Mouse (Mus musculus) gastrocnemius, postnatal 4 days (tissue): ENCODE measurements around the gene Pknox1. TPM values are rescaled to one million over a fixed set of nuclear protein-coding genes. Genes with fewer than 3 reads are reported as not detected.
"Not testable (repeated sequence)": the region's sequence is repeated elsewhere in the genome, so short reads cannot be mapped to it uniquely, and the experiment has no call there.

Experiments
- DNase-seq, 2 experiments: peaks; one replicate each; pipeline ENCODE4 v3.0.0; 2021 to 2022; ENCODE audit warnings: low spot score in 2 of 2, mixed read lengths in 2 of 2
- total RNA-seq, 2 experiments: library from RNA; stranded (reverse); gene quantifications; 2 replicates each; pipeline ENCODE4 v1.2.3; 2021

Gene Pknox1
- total RNA-seq, 2 experiments from 2014 or later = 22.5 to 28.9 TPM

- no peak for DNase-seq
These were observed 26.3 kb downstream of the Pknox1 start for GRCm38 (mm10) chr17:31590846-31591245.

GRCm38 (mm10) chr17:31594590-31594989 lies 30.1 kb downstream of the Pknox1 start:
- DNase-seq = no peak

DNA sequence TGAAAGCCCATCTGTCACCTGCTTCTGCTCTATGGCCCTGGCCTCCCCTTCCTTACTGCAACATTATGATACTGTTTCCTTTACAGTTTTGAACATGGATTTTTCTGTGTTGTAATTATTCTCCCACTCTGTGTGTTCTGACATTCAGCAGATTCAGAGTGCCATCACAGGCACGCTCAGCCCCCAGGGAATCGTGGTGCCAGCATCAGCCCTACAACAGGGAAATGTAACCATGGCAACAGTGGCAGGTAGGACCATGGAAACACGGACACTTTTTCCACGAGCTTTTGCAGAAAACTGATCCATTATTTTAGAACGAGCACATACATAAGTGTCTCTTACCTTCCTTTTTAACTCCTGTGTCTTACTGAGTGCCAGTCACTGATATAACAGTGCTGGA lies 30.5 kb downstream of the Pknox1 start:
- no peak for DNase-seq

GRCm38 (mm10) chr17:31597957-31598356 lies 33.4 kb downstream of the Pknox1 start:
- no peak for DNase-seq

DNA sequence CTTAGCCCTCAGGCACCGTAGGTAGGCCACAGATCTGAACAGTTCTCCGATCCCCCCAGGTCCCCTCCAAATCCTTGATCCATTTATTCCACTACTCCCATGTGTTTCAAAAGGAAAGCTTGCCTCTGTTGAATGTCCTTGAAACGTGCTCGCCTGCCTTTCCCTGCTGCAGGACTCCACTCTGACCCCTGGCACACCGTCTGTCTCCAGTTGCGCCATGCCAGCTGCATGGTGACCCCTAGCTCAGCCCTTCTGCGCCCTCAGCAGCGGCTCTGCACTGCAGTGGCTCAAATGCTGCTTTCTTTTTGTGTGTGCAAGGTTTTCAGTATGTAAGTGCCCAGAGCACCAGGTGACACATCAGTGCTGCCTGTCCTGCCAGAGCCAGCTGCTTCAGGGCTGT lies 34.1 kb downstream of the Pknox1 start:
- no peak for DNase-seq

- no peak for DNase-seq
These were observed 41.9 kb downstream of the Pknox1 start for GRCm38 (mm10) chr17:31606424-31606823.

DNA sequence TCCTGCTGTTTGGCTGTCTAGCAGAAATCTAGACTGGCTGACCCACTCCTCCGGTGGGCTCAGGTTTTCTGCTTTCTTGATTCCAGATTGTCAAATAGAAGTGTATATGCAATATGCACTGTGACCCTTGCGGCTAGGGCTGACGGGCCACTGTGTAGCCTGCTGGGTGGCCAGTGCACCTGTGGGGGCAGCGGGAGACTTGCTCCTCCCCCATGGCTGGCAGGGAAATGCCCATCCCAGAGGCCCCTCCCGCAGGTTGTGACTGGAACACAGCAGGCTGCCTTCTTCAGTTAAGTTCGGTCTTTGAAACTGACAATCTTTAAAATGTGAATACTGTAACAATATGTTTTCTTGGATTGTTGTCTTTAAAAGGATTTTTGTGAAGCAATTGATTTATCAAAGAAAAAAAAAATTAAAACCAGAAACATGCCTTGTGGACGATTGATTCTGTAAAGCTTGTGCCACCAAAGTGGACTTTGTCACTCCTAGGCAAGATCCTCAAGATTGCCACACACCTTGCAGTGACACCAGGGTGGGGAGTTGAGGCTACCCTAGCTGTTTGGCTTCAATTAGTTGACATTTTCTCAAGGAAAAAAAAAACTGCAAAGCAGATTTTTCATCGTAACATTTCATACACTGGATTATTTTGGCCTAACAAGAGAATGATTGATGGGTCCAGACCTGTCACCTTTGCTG lies 42.9 kb downstream of the Pknox1 start:
- no peak for DNase-seq

DNA sequence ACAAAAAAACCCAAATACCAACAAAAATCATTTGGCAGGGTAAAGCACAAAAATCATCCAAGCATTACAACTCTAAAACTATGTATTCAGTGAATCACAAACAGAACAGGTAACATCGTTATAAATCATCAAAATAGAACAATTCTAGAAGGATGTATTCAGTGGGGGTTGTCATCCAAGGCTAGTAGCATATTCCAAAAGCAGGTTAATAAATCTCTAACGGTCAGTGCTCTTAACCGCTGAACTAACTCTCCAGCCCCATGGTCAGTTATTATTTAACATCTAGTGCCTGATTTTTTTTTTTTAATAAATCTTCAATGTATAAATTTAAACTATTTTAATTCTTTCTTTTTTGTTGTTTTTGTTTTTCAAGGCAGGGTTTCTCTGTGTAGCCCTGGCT lies 44.6 kb downstream of the Pknox1 start:
- not testable (repeated sequence) for DNase-seq

GRCm38 (mm10) chr17:31609895-31610294 lies 45.4 kb downstream of the Pknox1 start:
- no peak for DNase-seq

DNA sequence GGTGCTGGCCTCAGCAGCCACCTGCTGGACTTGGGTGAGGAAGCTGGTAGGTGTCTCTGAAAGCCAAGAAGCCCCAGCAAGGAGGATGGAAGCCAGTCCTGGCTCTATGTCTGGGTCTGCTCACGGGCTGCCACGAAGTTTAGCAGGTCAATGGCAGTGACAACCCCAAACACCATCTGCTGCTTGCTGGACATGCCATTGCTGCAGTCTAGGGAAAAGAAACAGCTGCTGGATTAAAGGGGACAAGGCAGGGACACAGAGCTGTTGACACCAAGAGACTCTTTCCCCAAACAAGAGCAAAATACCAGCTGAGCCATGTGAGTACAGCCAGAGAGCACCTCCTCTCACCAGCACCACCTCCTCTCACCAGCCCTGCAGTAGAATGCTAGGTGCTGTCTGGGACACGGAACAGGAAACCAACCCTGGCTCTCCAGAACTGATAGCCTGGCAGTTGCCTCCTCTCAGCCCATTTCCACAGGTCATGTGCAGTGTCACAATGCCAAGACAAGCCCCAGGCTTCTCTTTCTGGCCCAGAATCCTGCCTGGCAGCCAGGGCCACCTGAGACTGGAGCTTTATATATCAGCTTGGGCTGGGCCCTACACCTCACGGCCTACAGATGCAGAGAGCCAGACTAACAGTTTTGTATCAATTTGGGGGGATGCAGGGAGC lies 48.7 kb downstream of the Pknox1 start:
- no peak for DNase-seq

DNA sequence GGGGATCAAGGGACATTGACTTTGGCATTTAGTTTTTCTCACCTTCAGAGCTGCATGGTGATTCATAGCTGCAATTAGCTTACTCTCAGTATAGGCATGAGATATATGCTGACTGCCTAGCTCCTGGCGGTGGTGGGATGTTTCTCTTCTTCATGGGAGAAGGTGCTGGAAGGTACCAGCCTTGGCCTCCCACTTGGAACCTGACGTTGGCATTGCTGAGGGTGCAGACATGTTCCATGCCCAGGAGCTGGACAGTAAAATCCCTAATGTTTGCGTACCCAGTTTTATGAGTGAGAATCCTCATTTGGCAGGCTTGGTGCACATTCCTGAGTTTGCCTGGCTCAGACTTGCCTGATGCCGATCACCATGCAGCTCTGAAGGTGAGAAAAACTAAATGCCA lies 58.6 kb downstream of the Pknox1 start:
- DNase-seq = no peak

- no peak for DNase-seq
These were observed 63.4 kb downstream of the Pknox1 start for GRCm38 (mm10) chr17:31627961-31628360.

DNA sequence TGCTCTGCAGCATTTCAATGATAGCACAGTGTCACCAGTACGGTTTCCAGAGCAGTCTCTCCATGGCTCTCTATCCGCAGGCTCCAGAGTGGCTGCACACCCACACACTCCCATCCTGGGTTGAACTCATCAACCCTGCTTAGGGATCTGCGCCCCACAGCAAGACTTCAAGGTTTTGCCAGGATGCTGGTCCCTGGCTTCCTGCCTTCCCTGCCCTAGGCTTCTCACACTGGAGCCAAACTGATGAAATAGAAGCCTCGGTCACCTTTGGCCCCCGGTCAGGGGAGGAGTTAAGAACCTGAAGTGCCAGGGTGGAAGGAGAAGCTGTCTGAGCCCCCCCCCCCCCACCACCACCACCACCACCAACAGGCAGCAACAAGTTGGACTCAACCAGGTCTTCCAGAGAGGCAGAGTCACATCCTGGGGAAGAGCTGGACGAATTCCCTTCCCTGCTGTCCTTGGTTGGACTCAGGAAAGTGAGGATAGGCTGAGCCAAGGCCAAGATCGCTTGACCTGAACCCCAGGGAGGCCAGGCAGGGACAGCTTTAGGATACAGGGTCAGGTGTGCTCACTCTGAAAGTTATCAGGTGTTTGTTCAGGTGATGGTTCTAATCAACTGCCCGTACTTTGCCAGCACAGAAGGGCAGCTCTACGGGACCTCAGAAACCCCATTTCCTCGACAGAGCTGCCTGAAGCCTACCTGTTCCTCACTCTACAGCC lies 66.7 kb downstream of the Pknox1 start:
- DNase-seq = no peak

- no peak for DNase-seq
These were observed 68.5 kb downstream of the Pknox1 start for GRCm38 (mm10) chr17:31633007-31633406.

DNA sequence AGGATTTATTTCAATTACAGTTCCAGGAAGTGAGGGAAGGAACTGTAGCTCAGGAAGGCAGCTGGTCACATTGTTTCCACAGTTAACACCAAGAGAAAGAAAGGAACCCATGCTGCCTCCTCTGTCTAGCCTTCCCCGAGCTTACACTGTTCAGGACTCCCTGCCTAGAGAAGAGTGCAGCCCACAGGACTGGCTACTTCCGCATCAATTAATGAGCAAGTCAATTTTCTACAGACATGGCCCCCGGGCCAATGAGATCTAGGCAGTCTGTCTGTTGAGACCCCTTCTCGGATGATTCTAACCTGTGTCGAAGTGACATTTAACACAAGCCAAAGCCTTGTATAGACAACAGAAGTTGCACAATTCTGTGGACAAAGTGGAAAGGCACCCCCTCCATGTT lies 70.4 kb downstream of the Pknox1 start:
- DNase-seq = no peak

- DNase-seq = no peak
These were observed 71.2 kb downstream of the Pknox1 start for GRCm38 (mm10) chr17:31635781-31636180.

GRCm38 (mm10) chr17:31636277-31636941 lies 71.9 kb downstream of the Pknox1 start:
- no peak for DNase-seq

DNA sequence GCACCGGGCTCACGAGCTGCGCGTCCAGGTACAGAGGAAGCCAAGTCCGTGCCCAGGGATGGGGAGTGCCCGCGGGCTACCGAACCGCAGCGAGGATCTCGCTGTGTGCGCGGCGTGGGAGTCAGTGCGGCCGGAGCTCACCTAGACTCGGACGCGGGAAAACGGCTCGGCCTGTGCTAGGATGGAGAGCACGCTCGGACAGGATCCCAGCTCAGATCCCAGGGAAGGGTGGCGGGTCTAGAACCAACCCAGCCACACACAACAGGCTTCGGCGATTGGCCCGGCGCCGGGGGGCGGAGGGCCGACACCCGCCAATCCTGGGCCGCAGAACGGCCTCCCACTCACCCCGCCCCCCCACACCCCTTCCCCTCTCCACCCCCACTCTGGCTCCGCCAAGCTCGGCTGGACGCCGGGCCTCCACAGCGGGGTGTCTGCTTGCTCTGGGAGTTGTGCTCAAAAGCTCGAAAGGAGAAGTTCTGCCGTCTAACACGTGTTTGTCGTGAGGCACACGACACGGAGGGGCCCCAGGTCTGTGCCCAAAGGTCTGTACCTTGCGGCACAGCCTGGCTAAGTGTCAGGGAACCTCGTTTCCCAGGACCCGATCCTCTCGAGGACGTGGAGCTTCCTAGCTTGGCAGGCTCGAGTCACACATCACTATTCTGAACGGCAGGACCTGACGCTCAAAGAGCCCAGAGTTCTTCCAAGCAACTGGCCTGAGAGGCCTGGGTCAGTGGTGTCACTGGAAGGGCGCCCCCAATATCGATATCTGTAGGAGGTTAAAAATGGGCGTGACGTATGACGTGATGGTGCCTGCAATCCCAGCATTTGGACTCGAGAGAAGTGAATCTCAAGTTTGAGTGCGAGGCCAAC lies 72.6 kb downstream of the Pknox1 start, which contains the start of gene Cbs:
TSS of gene Cbs (minus strand) at position 297 of the 870 bp plus-strand sequence.
- DNase-seq = peak; percentile 73 to 79

DNA sequence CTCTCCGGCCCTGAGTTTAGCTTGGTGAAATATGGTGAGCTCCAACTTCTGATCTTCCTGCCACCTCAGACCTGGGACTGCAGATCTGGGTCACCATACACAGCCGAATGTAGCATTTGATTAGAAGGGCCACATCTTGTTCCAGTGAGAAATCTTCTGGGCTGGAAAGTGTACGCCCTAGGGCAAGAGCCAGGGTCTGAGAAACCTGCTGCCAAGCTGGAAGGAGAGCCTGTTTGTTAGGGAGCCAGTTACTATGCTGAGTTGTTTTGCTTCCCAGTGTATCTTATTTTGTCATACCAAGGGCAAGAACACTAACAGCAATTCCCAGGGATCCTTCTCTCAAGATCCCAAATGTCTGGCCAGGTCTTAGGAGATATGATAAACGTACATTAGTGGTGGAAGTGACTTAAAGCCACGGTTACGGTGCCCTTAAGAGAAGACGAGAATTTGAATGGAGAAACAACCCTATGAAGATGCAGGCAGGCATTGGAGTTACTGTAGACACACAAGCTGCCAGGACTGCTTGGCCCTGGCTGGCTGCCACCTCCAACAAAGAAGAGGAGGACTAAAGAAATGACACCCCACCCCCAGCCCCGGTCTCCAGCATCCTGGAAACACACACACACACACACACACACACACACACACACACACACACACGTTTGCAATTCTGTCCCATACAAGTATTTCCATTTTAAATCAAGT lies 73.5 kb downstream of the Pknox1 start:
- no peak for DNase-seq

- no peak for DNase-seq
These were observed 75.1 kb downstream of the Pknox1 start for GRCm38 (mm10) chr17:31639651-31640050.
